Mouse (Mus musculus) heart, embryonic 15.5 days (tissue): ENCODE measurements around the gene Pa2g4. TPM values are rescaled to one million over a fixed set of nuclear protein-coding genes. Genes with fewer than 3 reads are reported as not detected.
A peak's percentile ranks its signal among the peaks of the same experiment; 100 is the strongest.
"Not testable (repeated sequence)": the region's sequence is repeated elsewhere in the genome, so short reads cannot be mapped to it uniquely, and the experiment has no call there.

ENCODE experiments used
- ATAC-seq: fragments of 200-750 bp; cut with Nextera tagmentation; replicated peaks from 2 replicates; pipeline ENCODE4 v1.8.0; 2017; ENCODE audit warnings: low read depth, moderate TSS enrichment; ENCODE audit not compliant: insufficient number of reproducible peaks, insufficient read depth, low FRiP score
- H3K27ac ChIP-seq: fragments of 300-500 bp; sonication (generic); 2 replicates; pipeline ENCODE4 v1.5.1; 2015; ENCODE audit warnings: mild to moderate bottlenecking, inconsistent platforms
- H3K27me3 ChIP-seq: fragments of 300-500 bp; sonication (generic); 2 replicates; pipeline ENCODE4 v1.6.1; 2015; ENCODE audit warnings: inconsistent platforms
- H3K36me3 ChIP-seq: fragments of 300-500 bp; sonication (generic); 2 replicates; pipeline ENCODE4 v1.6.1; 2015; ENCODE audit warnings: mild to moderate bottlenecking, inconsistent platforms
- H3K4me1 ChIP-seq: fragments of 300-500 bp; sonication (generic); replicated peaks from 2 replicates; pipeline ENCODE4 v1.6.1; 2015; ENCODE audit warnings: inconsistent platforms
- H3K4me2 ChIP-seq: fragments of 300-500 bp; sonication (generic); 2 replicates; pipeline ENCODE4 v1.6.1; 2015; ENCODE audit warnings: inconsistent platforms, mild to moderate bottlenecking, moderate library complexity
- H3K4me3 ChIP-seq: fragments of 300-500 bp; sonication (generic); 2 replicates; pipeline ENCODE4 v1.5.1; 2015; ENCODE audit warnings: mild to moderate bottlenecking, inconsistent platforms
- H3K9ac ChIP-seq: fragments of 300-500 bp; sonication (generic); 2 replicates; pipeline ENCODE4 v1.6.1; 2015; ENCODE audit warnings: mild to moderate bottlenecking, inconsistent platforms
- H3K9me3 ChIP-seq: fragments of 300-500 bp; sonication (generic); replicated peaks from 2 replicates; pipeline ENCODE4 v1.6.1; 2016; ENCODE audit warnings: inconsistent platforms
- whole genome bisulfite sequencing: fragments of 180-500 bp; shearing (Covaris S2); methylation state at CpG from one replicate; pipeline ENCODE4 v1.1.7; 2015; ENCODE audit warnings: mixed read lengths; 5-methylcytosine and 5-hydroxymethylcytosine counted together
- polyA plus RNA-seq: library from polyadenylated mRNA; unstranded; fragments of >200 nt; fragmentation: Nextera tagmentation; extraction: Ambion mirVana; gene quantifications from 2 replicates; pipeline ENCODE4 v1.2.1, GENCODE M21; 2015

The Pa2g4 gene
- 101 and 132 TPM in 2 replicates for polyA plus RNA-seq

DNA sequence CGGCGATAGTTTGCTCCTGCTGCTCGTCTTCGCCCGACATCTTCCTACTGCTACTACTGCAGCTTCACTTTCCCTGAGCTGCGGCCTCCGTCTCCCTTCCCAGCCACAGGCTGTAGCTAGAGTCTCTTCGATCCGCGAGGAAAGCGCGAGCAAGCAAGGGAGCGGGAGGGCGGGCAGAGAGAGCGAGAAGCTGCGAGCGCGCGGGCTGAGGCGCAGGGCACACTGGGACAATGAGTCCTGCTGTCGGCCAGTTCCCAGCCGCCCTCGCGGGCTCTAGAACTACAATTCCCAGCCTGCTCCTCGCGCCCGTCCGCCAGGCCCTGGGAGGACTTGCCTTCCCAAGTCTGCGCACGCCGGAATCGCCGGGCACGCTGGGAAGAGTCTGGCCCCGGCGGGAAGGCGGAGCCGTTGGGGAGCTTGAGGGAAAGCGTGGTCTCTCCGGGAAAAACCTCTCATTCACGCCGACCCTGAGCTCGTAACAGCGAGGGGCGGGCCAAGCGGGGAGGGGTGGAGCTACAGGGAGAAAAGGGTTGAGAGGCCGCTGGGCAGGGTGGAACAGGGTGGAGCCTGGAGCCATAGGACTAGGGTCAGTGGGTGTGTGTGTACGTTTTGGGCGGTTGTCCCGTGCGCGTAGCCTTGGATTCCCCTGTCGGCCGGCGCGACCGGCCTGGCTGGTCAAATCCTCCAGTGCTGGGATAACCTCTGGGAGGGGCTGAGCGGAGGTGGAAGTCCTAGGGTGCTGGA is at the start of gene Pa2g4:
Pa2g4 (minus strand) TSS at position 200 of the 744 bp plus-strand sequence.
- peaks cover 20% of the 10 kb centered on the region for H3K4me1 ChIP-seq
- peak within 1 kb of the TSS; percentile 96 for H3K9ac ChIP-seq
- H3K36me3 ChIP-seq: peaks cover 23% of the 10 kb centered on the region
- H3K27me3 ChIP-seq: no peaks in the 10 kb centered on the region
- WGBS: under 1% methylated on average over 58 of the region's 58 CpGs
- peak; percentile 96 for ATAC-seq
- H3K27ac ChIP-seq: peak within 1 kb of the TSS; percentile 92
- H3K4me3 ChIP-seq: peak within 1 kb of the TSS; percentile 88
- H3K4me2 ChIP-seq: peak within 1 kb of the TSS; percentile 83
- H3K9me3 ChIP-seq: no peaks in the 10 kb centered on the region

DNA sequence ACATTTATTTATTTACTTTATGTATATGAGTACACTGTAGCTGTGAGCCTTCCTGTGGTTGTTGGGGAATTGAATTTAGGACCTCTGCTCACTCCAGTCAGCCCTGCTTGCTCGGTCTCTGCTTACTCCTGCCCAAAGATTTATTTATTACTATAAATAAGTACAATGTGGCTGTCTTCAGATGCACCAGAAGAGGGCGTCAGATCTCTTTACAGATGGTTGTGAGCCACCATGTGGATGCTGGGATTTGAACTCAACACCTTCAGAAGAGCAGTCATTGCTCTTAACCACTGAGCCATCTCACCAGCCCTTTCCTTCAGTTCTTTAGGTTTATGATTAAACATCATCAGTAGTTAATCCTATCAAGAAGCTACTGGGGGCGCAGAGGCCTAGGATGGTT is 49.1 kb upstream of the Pa2g4 start:
- no peak for ATAC-seq
- Histone ChIP-seq H3K9me3 (no peaks in the 10 kb centered on the region), H3K4me2 (no peak overlapping the region), H3K4me1 (peaks cover 3% of the 10 kb centered on the region; the same call in 1 of the 2 replicates), H3K36me3 (no peaks in the 10 kb centered on the region), H3K4me3 (no peak overlapping the region), H3K27ac (no peak overlapping the region), H3K27me3 (no peaks in the 10 kb centered on the region), H3K9ac (no peak overlapping the region)
- 58% methylated on average over 3 of the region's 3 CpGs for WGBS

- not testable (repeated sequence) for H3K27ac ChIP-seq, H3K9me3 ChIP-seq, H3K4me2 ChIP-seq, H3K36me3 ChIP-seq, H3K4me3 ChIP-seq, H3K9ac ChIP-seq, ATAC-seq, H3K27me3 ChIP-seq, H3K4me1 ChIP-seq
- 59% methylated on average over 4 of the region's 4 CpGs for WGBS
Observed at GRCm38 (mm10) chr10:128613820-128614219, 48.0 kb upstream of the Pa2g4 start.

GRCm38 (mm10) chr10:128613154-128613440 is 47.3 kb upstream of the Pa2g4 start:
- H3K4me3 ChIP-seq: no peak overlapping the region
- peaks cover 3% of the 10 kb centered on the region; the same call in 1 of the 2 replicates for H3K4me1 ChIP-seq
- no peaks in the 10 kb centered on the region for H3K27me3 ChIP-seq
- no peaks in the 10 kb centered on the region for H3K9me3 ChIP-seq
- H3K4me2 ChIP-seq: 0 out of 2 replicates have a peak overlapping the region, but pooled peaks have one; percentile 16
- no peaks in the 10 kb centered on the region for H3K36me3 ChIP-seq
- no peak overlapping the region for H3K27ac ChIP-seq
- H3K9ac ChIP-seq: no peak overlapping the region
- 34% methylated on average over 6 of the region's 6 CpGs for WGBS
- no peak for ATAC-seq

GRCm38 (mm10) chr10:128612433-128613153 is 46.8 kb upstream of the Pa2g4 start:
- Histone ChIP-seq H3K4me2 (peak overlapping the region; percentile 16; the same call in 1 of the 2 replicates), H3K9me3 (no peaks in the 10 kb centered on the region), H3K27ac (no peak overlapping the region), H3K4me3 (no peak overlapping the region; the same call in 1 of the 2 replicates), H3K36me3 (no peaks in the 10 kb centered on the region), H3K9ac (no peak overlapping the region), H3K4me1 (peaks cover 3% of the 10 kb centered on the region; the same call in 1 of the 2 replicates), H3K27me3 (no peaks in the 10 kb centered on the region)
- no peak for ATAC-seq
- 13% methylated on average over 16 of the region's 16 CpGs for WGBS

- Histone ChIP-seq H3K36me3 (no peaks in the 10 kb centered on the region), H3K27ac (no peak overlapping the region), H3K9me3 (no peaks in the 10 kb centered on the region), H3K4me1 (peaks cover 3% of the 10 kb centered on the region; the same call in 1 of the 2 replicates), H3K27me3 (no peaks in the 10 kb centered on the region), H3K4me2 (no peak overlapping the region), H3K9ac (no peak overlapping the region), H3K4me3 (no peak overlapping the region)
- ATAC-seq: no peak
- 36% methylated on average over 2 of the region's 2 CpGs for WGBS
Observed at GRCm38 (mm10) chr10:128606483-128606882, 40.7 kb upstream of the Pa2g4 start.

- Histone ChIP-seq H3K9ac (no peak overlapping the region), H3K36me3 (no peaks in the 10 kb centered on the region), H3K4me3 (no peak overlapping the region), H3K4me1 (peaks cover 3% of the 10 kb centered on the region; the same call in 1 of the 2 replicates), H3K9me3 (no peaks in the 10 kb centered on the region), H3K27me3 (no peaks in the 10 kb centered on the region), H3K27ac (no peak overlapping the region), H3K4me2 (no peak overlapping the region)
- WGBS: 74% methylated on average over 4 of the region's 4 CpGs
- no peak for ATAC-seq
Observed at GRCm38 (mm10) chr10:128602470-128603128, 36.8 kb upstream of the Pa2g4 start.

DNA sequence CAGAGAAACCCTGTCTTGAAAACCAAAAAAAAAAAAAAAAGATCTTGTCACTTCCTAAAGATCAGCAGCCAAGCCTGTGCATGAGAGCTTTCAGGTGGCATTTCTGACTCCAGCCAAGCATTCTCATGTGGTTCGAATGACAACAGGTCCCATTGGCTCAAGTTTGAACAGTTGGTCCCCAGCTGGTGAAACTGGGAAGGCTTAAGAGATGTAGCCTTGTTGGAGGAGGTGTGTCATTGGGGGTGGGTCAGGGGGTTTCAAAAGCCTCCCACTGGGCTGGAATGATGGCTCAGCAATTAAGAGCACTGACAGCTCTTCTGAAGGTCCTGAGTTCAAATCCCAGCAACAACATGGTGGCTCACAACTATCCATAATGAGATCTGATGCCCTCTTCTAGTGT is 35.7 kb upstream of the Pa2g4 start:
- Histone ChIP-seq H3K4me3 (no peak overlapping the region), H3K27me3 (no peaks in the 10 kb centered on the region), H3K36me3 (no peaks in the 10 kb centered on the region), H3K9ac (no peak overlapping the region), H3K27ac (no peak overlapping the region), H3K4me2 (no peak overlapping the region), H3K4me1 (peaks cover 3% of the 10 kb centered on the region; the same call in 1 of the 2 replicates), H3K9me3 (no peaks in the 10 kb centered on the region)
- ATAC-seq: no peak
- 92% methylated on average over 1 of the region's 1 CpGs for WGBS

DNA sequence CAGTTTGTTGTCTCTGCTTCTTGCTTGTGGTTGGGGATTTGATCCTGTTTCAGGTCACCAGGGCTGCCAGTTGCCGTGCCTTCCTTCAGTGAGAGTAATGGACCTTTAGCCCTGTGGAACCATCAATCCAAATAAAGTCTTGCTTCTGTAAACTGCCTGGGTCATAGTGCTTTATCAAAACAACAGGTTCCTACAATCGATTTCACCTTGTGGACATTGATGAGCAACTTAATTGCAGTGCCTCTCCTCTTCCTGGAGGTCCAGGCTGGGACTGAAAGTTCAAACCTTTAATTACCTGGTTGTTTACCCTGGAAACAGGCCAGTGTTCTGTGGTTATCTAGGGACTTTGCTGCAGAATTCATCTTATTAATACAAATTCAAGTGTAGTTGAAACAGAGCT is 32.7 kb upstream of the Pa2g4 start:
- H3K36me3 ChIP-seq: no peaks in the 10 kb centered on the region
- no peak overlapping the region for H3K9ac ChIP-seq
- H3K4me2 ChIP-seq: no peak overlapping the region
- H3K4me3 ChIP-seq: no peak overlapping the region
- no peaks in the 10 kb centered on the region for H3K4me1 ChIP-seq
- ATAC-seq: no peak
- no peak overlapping the region for H3K27ac ChIP-seq
- no peaks in the 10 kb centered on the region for H3K27me3 ChIP-seq
- 70% methylated on average over 2 of the region's 2 CpGs for WGBS
- no peaks in the 10 kb centered on the region for H3K9me3 ChIP-seq

DNA sequence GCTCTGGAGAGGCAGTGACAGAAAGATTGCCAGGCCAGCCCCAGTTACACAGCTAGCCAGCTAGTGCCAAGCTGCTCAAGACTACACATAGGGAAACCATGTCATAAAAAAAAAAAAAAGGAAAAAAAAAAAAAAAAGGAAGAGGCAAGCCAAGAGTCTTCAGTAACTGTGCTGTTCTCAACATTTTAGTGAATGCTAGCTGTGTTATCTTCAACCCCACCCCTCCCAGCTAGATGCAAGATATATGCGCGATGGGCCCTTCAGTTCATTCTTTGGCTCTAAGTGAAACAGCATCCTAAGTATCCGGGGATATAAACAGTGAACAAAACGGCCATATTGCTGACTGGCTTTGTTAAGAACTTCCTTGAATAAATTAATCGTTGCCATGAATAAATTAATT is 27.0 kb upstream of the Pa2g4 start:
- H3K4me2 ChIP-seq: no peak overlapping the region
- H3K36me3 ChIP-seq: no peaks in the 10 kb centered on the region
- peaks cover 19% of the 10 kb centered on the region for H3K27me3 ChIP-seq
- ATAC-seq: no peak
- H3K27ac ChIP-seq: no peak overlapping the region
- H3K4me1 ChIP-seq: peaks cover 15% of the 10 kb centered on the region
- no peak overlapping the region for H3K4me3 ChIP-seq
- no peaks in the 10 kb centered on the region for H3K9me3 ChIP-seq
- 70% methylated on average over 5 of the region's 5 CpGs for WGBS
- no peak overlapping the region for H3K9ac ChIP-seq

DNA sequence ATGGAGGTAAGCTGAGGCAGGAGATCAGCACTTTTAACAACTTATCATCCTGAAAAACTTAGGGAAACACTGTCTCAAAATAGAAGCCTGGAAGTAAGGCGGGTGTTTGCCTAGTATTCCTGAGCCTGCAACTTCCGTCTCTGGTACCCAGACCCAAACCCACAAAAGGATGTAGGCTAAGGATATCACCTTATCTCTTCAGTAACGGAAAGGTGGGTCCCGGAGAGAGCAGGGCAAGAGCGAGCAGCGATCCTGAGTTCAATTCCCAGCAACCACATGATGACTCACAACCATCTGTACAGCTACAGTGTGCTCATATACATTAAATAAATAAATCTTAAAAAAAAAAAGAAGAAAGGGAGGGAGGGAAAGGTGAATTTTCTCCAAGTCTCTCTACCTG is 25.6 kb upstream of the Pa2g4 start:
- Histone ChIP-seq H3K4me1 (peaks cover 15% of the 10 kb centered on the region), H3K9me3 (no peaks in the 10 kb centered on the region), H3K4me2 (no peak overlapping the region), H3K9ac (no peak overlapping the region), H3K4me3 (no peak overlapping the region), H3K27me3 (peaks cover 25% of the 10 kb centered on the region), H3K27ac (no peak overlapping the region), H3K36me3 (no peaks in the 10 kb centered on the region)
- no peak for ATAC-seq
- 62% methylated on average over 6 of the region's 6 CpGs for WGBS
